Mouse (Mus musculus): ENCODE data around the gene Tex26.

DNA sequence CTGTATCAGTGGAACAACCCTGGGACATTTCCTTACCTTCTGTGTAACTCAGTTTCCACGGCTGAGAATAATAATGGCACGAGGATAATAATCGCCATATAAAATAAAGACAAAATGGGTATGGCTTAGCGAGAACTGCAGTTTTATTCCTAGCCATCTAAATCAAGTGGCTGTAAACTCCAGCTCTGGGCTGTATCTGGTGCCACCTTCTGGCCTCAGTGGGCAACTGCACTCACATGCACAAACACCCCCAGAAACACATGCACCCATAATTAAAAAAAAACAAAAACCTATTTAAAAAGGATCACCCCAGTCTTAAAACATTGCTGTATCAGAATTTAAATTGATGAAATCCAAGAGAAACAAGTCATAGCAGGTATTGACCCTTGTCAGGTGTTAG is 22.1 kb upstream of the Tex26 start:
- TF ChIP-seq FLI1 (IDR thresholded peaks at IDR 0.05; ENCODE audit: low read length) = no peak
- TF ChIP-seq GATA1 (IDR thresholded peaks at IDR 0.05; ENCODE audit: borderline replicate concordance, low read length) = no peak

Measured in megakaryocyte, embryonic 14.5 days (primary cell).